Mouse (Mus musculus) spleen, adult 2 months (tissue): Measurements from ENCODE around the gene Crtc3.

Source experiments
- CTCF ChIP-seq: fragments of 200-500 bp; IDR thresholded peaks from 2 replicates; pipeline ENCODE4 v1.5.1; 2011; ENCODE audit warnings: mild to moderate bottlenecking, inconsistent platforms; ENCODE audit not compliant: insufficient read depth, insufficient read length, insufficient replicate concordance; ENCODE audit errors: extremely low read depth
- POLR2A ChIP-seq: fragments of 200-500 bp; IDR thresholded peaks from 2 replicates; pipeline ENCODE4 v1.6.1; 2011; ENCODE audit warnings: low read depth, low read length, inconsistent platforms

DNA sequence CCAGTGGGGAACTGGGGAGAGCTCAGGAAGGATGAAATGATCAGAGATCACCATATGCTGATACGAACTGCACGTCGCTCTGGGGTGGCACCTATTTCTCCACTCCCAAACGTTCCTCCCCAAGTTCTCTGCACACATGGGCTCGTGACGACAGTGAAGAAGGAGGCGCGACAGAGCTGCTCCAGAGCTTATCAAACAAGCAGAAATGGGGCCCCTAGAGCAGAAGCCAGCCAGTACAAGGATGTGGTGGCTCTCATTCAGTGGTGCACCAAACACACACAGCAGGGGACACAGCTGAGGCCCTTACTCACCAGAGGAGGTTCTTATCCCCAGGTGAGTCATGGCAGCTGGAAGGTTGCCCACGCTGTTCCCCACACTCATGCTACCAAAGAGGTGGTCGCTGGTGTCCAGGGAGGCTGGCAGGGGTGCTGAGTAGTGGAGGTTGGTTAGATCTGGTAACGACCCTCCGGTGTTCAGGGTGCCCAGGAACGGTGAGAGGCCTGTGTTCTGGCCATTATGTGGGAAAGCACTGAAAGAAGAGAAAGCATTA is 90.2 kb downstream of the Crtc3 start:
- TF ChIP-seq POLR2A (no peak), CTCF (no peak)
